Mouse (Mus musculus): Measurements from ENCODE around the gene Olfr992.
"Not testable (repeated sequence)": the region's sequence is repeated elsewhere in the genome, so short reads cannot be mapped to it uniquely, and the experiment has no call there.

Gene Olfr992

GRCm38 (mm10) chr2:85409369-85409768 lies at the start of gene Olfr992:
Gene Olfr992 (minus strand): TSS chr2:85409469.
- DNase-seq (ENCODE audit: low read depth) = no peak

- no peak for DNase-seq (ENCODE audit: low read depth)
Observed at GRCm38 (mm10) chr2:85443539-85443938, 34.3 kb upstream of the Olfr992 start, which contains the start of gene Olfr995. Gene Olfr995 (minus strand): TSS chr2:85443639.

GRCm38 (mm10) chr2:85442546-85442945 lies 33.3 kb upstream of the Olfr992 start:
- DNase-seq (ENCODE audit: low read depth) = no peak

- no peak for DNase-seq (ENCODE audit: low read depth)
Observed at GRCm38 (mm10) chr2:85436351-85436750, 27.1 kb upstream of the Olfr992 start, which contains the start of gene Olfr994. Gene Olfr994 (minus strand): TSS chr2:85436451.

- DNase-seq (ENCODE audit: low read depth) = no peak
Observed at GRCm38 (mm10) chr2:85425893-85426292, 16.6 kb upstream of the Olfr992 start.

- DNase-seq (ENCODE audit: low read depth) = no peak
Observed at GRCm38 (mm10) chr2:85414777-85415176, 5.5 kb upstream of the Olfr992 start, which contains the start of gene Olfr993. Gene Olfr993 (minus strand): TSS chr2:85414877.

GRCm38 (mm10) chr2:85363127-85363526 lies 46.1 kb downstream of the Olfr992 start, which contains the start of gene Olfr988:
Gene Olfr988 (minus strand): TSS chr2:85363227.
- not testable (repeated sequence) for DNase-seq (ENCODE audit: low read depth)

All from c-Kit-positive CD71-positive TER-119-negative erythroid progenitor cells, embryonic 14.5 days (primary cell).